Mouse (Mus musculus): ENCODE measurements around the gene Sec16a. TPM values are rescaled to one million over a fixed set of nuclear protein-coding genes. Genes with fewer than 3 reads are reported as not detected.

Sec16a gene
- total and polyA plus RNA-seq, 2 experiments from 2014 or later, result 9.9 to 60.9 TPM

- Histone ChIP-seq H3K9me3 (ENCODE audit: low read length) (no peaks in the 10 kb centered on the region), H3K4me3 (ENCODE audit: low read length) (no peak overlapping the region), H3K27me3 (ENCODE audit: insufficient read depth, low read length) (no peaks in the 10 kb centered on the region), H3K4me1 (ENCODE audit: insufficient read depth, low read length) (no peaks in the 10 kb centered on the region), H3K27ac (no peak overlapping the region), H3K36me3 (ENCODE audit: insufficient read depth, low read length) (peaks cover 61% of the 10 kb centered on the region), H3K9ac (replicated peaks; ENCODE audit: low read length) (no peak overlapping the region), H3K4me2 (ENCODE audit: low read depth, low read length) (no peak overlapping the region)
- WGBS, result 91% methylated on average over 5 of the region's 5 CpGs
- DNase-seq (ENCODE audit: low spot score) (no peak), ATAC-seq (no peak)
- no peak for TF ChIP-seq CTCF (IDR thresholded peaks at IDR 0.05; ENCODE audit: low read depth)
These were observed 44.7 kb downstream of the Sec16a start for GRCm38 (mm10) chr2:26400296-26400695.

DNA sequence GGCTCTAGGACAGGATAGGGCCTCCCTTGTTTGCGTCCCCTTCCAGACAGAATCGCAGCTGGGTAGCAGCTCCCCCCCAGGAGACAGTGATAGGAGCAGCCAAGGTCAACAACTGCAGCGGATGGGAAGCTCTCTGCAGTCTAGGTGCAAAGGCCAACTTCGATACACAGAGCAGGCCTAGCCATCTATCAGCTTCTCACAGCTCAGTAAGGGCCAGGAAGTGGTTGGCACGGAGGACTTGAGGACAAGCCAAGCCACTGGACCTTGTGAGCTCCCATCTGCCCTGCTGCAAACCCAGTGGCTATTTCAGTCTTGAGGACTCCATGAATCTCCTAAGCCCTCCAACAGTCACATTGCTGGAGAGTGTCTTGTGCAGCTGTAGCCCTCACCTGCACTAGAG is 45.4 kb downstream of the Sec16a start:
- Histone ChIP-seq H3K36me3 (ENCODE audit: insufficient read depth, low read length) (peaks cover 68% of the 10 kb centered on the region), H3K4me3 (ENCODE audit: low read length) (no peak overlapping the region), H3K27me3 (ENCODE audit: insufficient read depth, low read length) (no peaks in the 10 kb centered on the region), H3K9me3 (ENCODE audit: low read length) (no peaks in the 10 kb centered on the region), H3K4me1 (ENCODE audit: insufficient read depth, low read length) (no peaks in the 10 kb centered on the region), H3K4me2 (ENCODE audit: low read depth, low read length) (no peak overlapping the region), H3K9ac (replicated peaks; ENCODE audit: low read length) (no peak overlapping the region), H3K27ac (no peak overlapping the region)
- ATAC-seq (no peak), DNase-seq (ENCODE audit: low spot score) (no peak)
- 79% methylated on average over 5 of the region's 5 CpGs for WGBS
- no peak for TF ChIP-seq CTCF (IDR thresholded peaks at IDR 0.05; ENCODE audit: low read depth)

DNA sequence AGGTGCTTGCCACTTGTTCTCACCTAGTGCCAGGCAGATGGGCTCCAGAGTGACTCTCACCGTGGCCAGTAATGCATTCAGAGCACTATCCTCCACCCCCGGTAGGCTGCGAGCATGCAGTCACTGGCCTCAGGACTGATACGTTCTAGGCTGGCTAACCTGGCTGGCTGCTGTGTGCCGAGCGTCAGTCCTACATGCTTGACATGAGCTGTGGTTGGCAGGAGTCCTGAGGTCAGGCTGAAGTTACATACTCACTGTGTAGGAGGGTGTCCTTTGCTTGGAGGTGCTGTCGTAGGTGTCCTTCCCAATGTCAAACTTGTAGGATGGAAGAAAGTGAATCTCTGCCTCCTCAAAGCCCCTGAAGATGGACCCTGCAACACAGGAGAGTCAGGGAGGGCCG is 46.0 kb downstream of the Sec16a start:
- H3K9ac ChIP-seq (replicated peaks; ENCODE audit: low read length), result no peak overlapping the region
- WGBS, result 86% methylated on average over 8 of the region's 8 CpGs
- H3K4me1 ChIP-seq (ENCODE audit: insufficient read depth, low read length), result no peaks in the 10 kb centered on the region
- no peaks in the 10 kb centered on the region for H3K27me3 ChIP-seq (ENCODE audit: insufficient read depth, low read length)
- no peak overlapping the region for H3K4me3 ChIP-seq (ENCODE audit: low read length)
- DNase-seq (ENCODE audit: low spot score), result no peak
- no peak; the same call in 1 of the 2 replicates for ATAC-seq
- H3K36me3 ChIP-seq (ENCODE audit: insufficient read depth, low read length), result peaks cover 74% of the 10 kb centered on the region
- TF ChIP-seq CTCF (IDR thresholded peaks at IDR 0.05; ENCODE audit: low read depth), result no peak
- H3K27ac ChIP-seq, result no peak overlapping the region
- no peak overlapping the region for H3K4me2 ChIP-seq (ENCODE audit: low read depth, low read length)
- no peaks in the 10 kb centered on the region for H3K9me3 ChIP-seq (ENCODE audit: low read length)

DNA sequence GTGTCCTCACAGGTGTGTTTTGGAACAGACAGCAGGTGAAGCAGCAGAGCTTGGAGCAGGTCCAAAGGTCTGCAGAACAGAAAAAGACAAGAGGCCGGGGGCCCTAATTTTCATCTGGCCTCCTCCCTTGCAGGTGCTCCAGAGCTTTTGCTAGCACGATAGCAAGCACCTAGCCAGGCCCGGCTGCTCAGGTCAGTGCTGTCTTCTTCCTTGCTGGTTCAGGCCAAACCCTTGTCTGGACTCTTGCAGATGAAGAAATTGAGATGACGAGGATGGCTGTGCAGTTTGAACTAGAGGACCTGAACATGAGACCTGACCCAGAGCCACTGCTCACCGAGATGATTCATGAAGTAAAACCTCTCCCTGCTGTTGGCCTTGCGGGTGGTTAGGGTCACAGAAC is 53.4 kb downstream of the Sec16a start:
- Histone ChIP-seq H3K4me3 (ENCODE audit: low read length) (no peak overlapping the region), H3K4me2 (ENCODE audit: low read depth, low read length) (no peak overlapping the region), H3K27ac (no peak overlapping the region), H3K9me3 (ENCODE audit: low read length) (no peaks in the 10 kb centered on the region), H3K9ac (replicated peaks; ENCODE audit: low read length) (no peak overlapping the region), H3K27me3 (ENCODE audit: insufficient read depth, low read length) (no peaks in the 10 kb centered on the region), H3K4me1 (ENCODE audit: insufficient read depth, low read length) (no peaks in the 10 kb centered on the region; the same call in 1 of the 2 replicates), H3K36me3 (ENCODE audit: insufficient read depth, low read length) (peaks cover 67% of the 10 kb centered on the region)
- WGBS, result 87% methylated on average over 6 of the region's 6 CpGs
- DNase-seq (ENCODE audit: low spot score) (no peak), ATAC-seq (no peak)
- TF ChIP-seq CTCF (IDR thresholded peaks at IDR 0.05; ENCODE audit: low read depth), result no peak

- 90% methylated on average over 3 of the region's 3 CpGs for WGBS
These were observed 54.1 kb downstream of the Sec16a start for GRCm38 (mm10) chr2:26390954-26391353.

DNA sequence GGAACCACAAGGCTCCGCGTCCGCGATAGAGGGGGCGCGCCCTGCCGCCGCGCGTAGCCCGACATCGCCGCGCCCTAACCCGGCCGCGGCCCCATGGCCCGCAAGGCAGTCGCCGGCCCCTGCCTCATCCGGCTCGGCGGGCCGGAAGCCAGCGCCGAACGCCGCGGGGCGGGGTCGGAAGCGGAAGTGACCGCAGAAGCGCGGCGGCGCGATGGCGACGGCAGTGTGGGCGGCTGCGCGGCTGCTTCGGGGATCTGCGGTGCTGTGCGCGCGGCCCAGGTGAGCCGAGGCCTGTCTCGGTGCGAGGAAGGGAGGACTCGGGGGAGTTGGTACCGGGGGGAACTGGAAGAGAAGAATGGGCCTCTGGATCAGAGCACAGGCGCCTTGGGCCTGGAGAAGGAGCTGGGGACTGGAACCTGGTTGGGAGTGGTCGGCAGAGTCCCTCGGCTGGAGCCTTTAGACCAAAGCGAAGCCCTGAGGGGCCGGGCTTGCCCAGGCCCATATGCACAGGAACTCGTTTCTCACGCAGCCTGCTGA is 55.8 kb downstream of the Sec16a start, which contains the start of the genes Entr1 and Pmpca:
TSS of gene Entr1 (minus strand) at position 163 of the 537 bp plus-strand sequence.
TSS of gene Pmpca (plus strand) at position 186 of the 537 bp plus-strand sequence.
- no peaks in the 10 kb centered on the region; the same call in 1 of the 2 replicates for H3K4me1 ChIP-seq (ENCODE audit: insufficient read depth, low read length)
- WGBS, result under 1% methylated on average over 54 of the region's 60 CpGs
- H3K9ac ChIP-seq (replicated peaks; ENCODE audit: low read length), result peak within 1 kb of the TSS; percentile 93
- peak within 1 kb of the TSS; percentile 88 for H3K4me2 ChIP-seq (ENCODE audit: low read depth, low read length)
- no peak for TF ChIP-seq CTCF (IDR thresholded peaks at IDR 0.05; ENCODE audit: low read depth)
- no peaks in the 10 kb centered on the region for H3K9me3 ChIP-seq (ENCODE audit: low read length)
- peaks cover 65% of the 10 kb centered on the region for H3K36me3 ChIP-seq (ENCODE audit: insufficient read depth, low read length)
- H3K27me3 ChIP-seq (ENCODE audit: insufficient read depth, low read length), result no peaks in the 10 kb centered on the region
- peak within 1 kb of the TSS; percentile 82 for H3K27ac ChIP-seq
- H3K4me3 ChIP-seq (ENCODE audit: low read length), result peak within 1 kb of the TSS; percentile 86
- peak; percentile 96 for DNase-seq (ENCODE audit: low spot score)
- ATAC-seq, result peak; percentile 92

More at GRCm38 (mm10) chr2:26390954-26391353, 54.1 kb downstream of the Sec16a start:
- DNase-seq (ENCODE audit: low spot score) (no peak), ATAC-seq (no peak)
- Histone ChIP-seq H3K9ac (replicated peaks; ENCODE audit: low read length) (no peak overlapping the region), H3K27me3 (ENCODE audit: insufficient read depth, low read length) (no peaks in the 10 kb centered on the region), H3K4me2 (ENCODE audit: low read depth, low read length) (no peak overlapping the region), H3K4me3 (ENCODE audit: low read length) (no peak overlapping the region), H3K27ac (no peak overlapping the region), H3K4me1 (ENCODE audit: insufficient read depth, low read length) (no peaks in the 10 kb centered on the region; the same call in 1 of the 2 replicates), H3K36me3 (ENCODE audit: insufficient read depth, low read length) (peaks cover 66% of the 10 kb centered on the region), H3K9me3 (ENCODE audit: low read length) (no peaks in the 10 kb centered on the region)
- TF ChIP-seq CTCF (IDR thresholded peaks at IDR 0.05; ENCODE audit: low read depth), result no peak

GRCm38 (mm10) chr2:26388682-26389153 is 56.3 kb downstream of the Sec16a start:
- Histone ChIP-seq H3K9me3 (ENCODE audit: low read length) (no peaks in the 10 kb centered on the region), H3K9ac (replicated peaks; ENCODE audit: low read length) (peak overlapping the region; percentile 93), H3K36me3 (ENCODE audit: insufficient read depth, low read length) (peaks cover 64% of the 10 kb centered on the region), H3K4me1 (ENCODE audit: insufficient read depth, low read length) (no peaks in the 10 kb centered on the region; the same call in 1 of the 2 replicates), H3K27me3 (ENCODE audit: insufficient read depth, low read length) (no peaks in the 10 kb centered on the region), H3K27ac (peak overlapping the region; percentile 82), H3K4me2 (ENCODE audit: low read depth, low read length) (peak overlapping the region; percentile 88), H3K4me3 (ENCODE audit: low read length) (peak overlapping the region; percentile 86)
- no peak for DNase-seq (ENCODE audit: low spot score)
- under 1% methylated on average over 40 of the region's 45 CpGs for WGBS
- peak; percentile 70 for ATAC-seq
- TF ChIP-seq CTCF (IDR thresholded peaks at IDR 0.05; ENCODE audit: low read depth), result no peak
